Mouse (Mus musculus): ENCODE measurements around the gene Ntn1.

The Ntn1 gene

GRCm38 (mm10) chr11:68264276-68264675 is 136.3 kb downstream of the Ntn1 start:
- peak; percentile 24 for DNase-seq (ENCODE audit: low spot score)

GRCm38 (mm10) chr11:68263100-68263499 is 137.5 kb downstream of the Ntn1 start:
- DNase-seq (ENCODE audit: low spot score) = no peak

GRCm38 (mm10) chr11:68261162-68261892 is 139.3 kb downstream of the Ntn1 start:
- DNase-seq (ENCODE audit: low spot score) = peak; percentile 29

GRCm38 (mm10) chr11:68260399-68260798 is 140.2 kb downstream of the Ntn1 start:
- DNase-seq (ENCODE audit: low spot score) = no peak

- DNase-seq (ENCODE audit: low spot score) = no peak
Measured at GRCm38 (mm10) chr11:68258498-68258897, 142.1 kb downstream of the Ntn1 start.

- DNase-seq (ENCODE audit: low spot score) = no peak
Measured at GRCm38 (mm10) chr11:68253531-68253930, 147.1 kb downstream of the Ntn1 start.

- DNase-seq (ENCODE audit: low spot score) = no peak
Measured at GRCm38 (mm10) chr11:68250106-68250505, 150.5 kb downstream of the Ntn1 start.

GRCm38 (mm10) chr11:68247897-68248296 is 152.7 kb downstream of the Ntn1 start:
- no peak for DNase-seq (ENCODE audit: low spot score)

- DNase-seq (ENCODE audit: low spot score) = no peak
Measured at GRCm38 (mm10) chr11:68244992-68245261, 155.7 kb downstream of the Ntn1 start.

GRCm38 (mm10) chr11:68244254-68244991 is 156.2 kb downstream of the Ntn1 start:
- no peak for DNase-seq (ENCODE audit: low spot score)

- no peak for DNase-seq (ENCODE audit: low spot score)
Measured at GRCm38 (mm10) chr11:68239756-68240155, 160.9 kb downstream of the Ntn1 start.

GRCm38 (mm10) chr11:68233469-68233965 is 167.1 kb downstream of the Ntn1 start:
- DNase-seq (ENCODE audit: low spot score) = no peak

GRCm38 (mm10) chr11:68231558-68231957 is 169.1 kb downstream of the Ntn1 start:
- no peak for DNase-seq (ENCODE audit: low spot score)

- DNase-seq (ENCODE audit: low spot score) = no peak
Measured at GRCm38 (mm10) chr11:68228941-68229665, 171.5 kb downstream of the Ntn1 start.

- no peak for DNase-seq (ENCODE audit: low spot score)
Measured at GRCm38 (mm10) chr11:68227837-68228236, 172.8 kb downstream of the Ntn1 start.

- DNase-seq (ENCODE audit: low spot score) = no peak
Measured at GRCm38 (mm10) chr11:68226654-68227057, 174.0 kb downstream of the Ntn1 start.

GRCm38 (mm10) chr11:68223143-68223542 is 177.5 kb downstream of the Ntn1 start:
- DNase-seq (ENCODE audit: low spot score) = no peak

GRCm38 (mm10) chr11:68222209-68222608 is 178.4 kb downstream of the Ntn1 start:
- DNase-seq (ENCODE audit: low spot score) = no peak

GRCm38 (mm10) chr11:68220733-68221132 is 179.9 kb downstream of the Ntn1 start:
- DNase-seq (ENCODE audit: low spot score) = no peak

- no peak for DNase-seq (ENCODE audit: low spot score)
Measured at GRCm38 (mm10) chr11:68216041-68216440, 184.6 kb downstream of the Ntn1 start.

- peak; percentile 35 for DNase-seq (ENCODE audit: low spot score)
Measured at GRCm38 (mm10) chr11:68215206-68215912, 185.3 kb downstream of the Ntn1 start.

Data from lung, postnatal 25 days (tissue).